Mouse (Mus musculus) embryonic stem cell, embryonic (primary cell): ENCODE results near the gene Nudt13.
"Not testable (repeated sequence)": the region's sequence is repeated elsewhere in the genome, so short reads cannot be mapped to it uniquely, and the experiment has no call there.

Experiments
- CTCF ChIA-PET, 4 experiments: fragments of 300-600 bp in 2 of 4; fragments of 350-600 bp in 2 of 4; sonication (Branson Sonifier 250); formaldehyde crosslinking; loops; one replicate each; lab custom pipeline; 2022; ENCODE audit warnings: inconsistent platforms in 2 of 4; lab: Charles Lee
- POLR2A ChIA-PET, 4 experiments: fragments of 300-600 bp in 2 of 4; fragments of 350-600 bp in 2 of 4; sonication (Branson Sonifier 250); formaldehyde crosslinking; loops; one replicate each; lab custom pipeline; 2022; ENCODE audit warnings: antibody characterized with exemption in 4 of 4, inconsistent platforms in 1 of 4; lab: Charles Lee

Nudt13 gene

GRCm38 (mm10) chr14:20305085-20305484 lies 10.6 kb downstream of the Nudt13 start:
- CTCF ChIA-PET = not testable (repeated sequence)
- POLR2A ChIA-PET = interaction anchor here in 2 of 4 experiments (0.6 to 0.7 kb wide), 4 partner anchors 32 to 447 kb away, joined by 3 to 4 read pairs (median 3); no protein-coding TSS in a partner anchor

- ChIA-PET CTCF (interaction anchor here in 2 of 4 experiments (1.5 to 2.8 kb wide), 2 partner anchors 13 kb away, joined by 4 to 9 read pairs; no protein-coding TSS in a partner anchor), POLR2A (interaction anchor here in 1 of 4 experiments (1.1 to 1.4 kb wide), 2 partner anchors 9 to 23 kb away, joined by 4 read pairs; no protein-coding TSS in a partner anchor)
These were observed 20.6 kb downstream of the Nudt13 start for GRCm38 (mm10) chr14:20315137-20315536.

GRCm38 (mm10) chr14:20319420-20319819 lies 24.9 kb downstream of the Nudt13 start:
- ChIA-PET CTCF (interaction anchor here (0.7 to 2.1 kb wide), 9 partner anchors 9 to 286 kb away, joined by 3 to 19 read pairs (median 4); no protein-coding TSS in a partner anchor), POLR2A (interaction anchor here in 2 of 4 experiments (0.5 to 1.6 kb wide), 6 partner anchors 9 to 205 kb away, joined by 3 to 9 read pairs (median 3); no protein-coding TSS in a partner anchor)

GRCm38 (mm10) chr14:20324196-20324595 lies 29.7 kb downstream of the Nudt13 start:
- CTCF ChIA-PET = interaction anchor here in 1 of 4 experiments (0.6 kb wide), 1 partner anchor 12 kb away, joined by 3 read pairs; no protein-coding TSS in a partner anchor
- POLR2A ChIA-PET = interaction anchor here in 1 of 4 experiments (1.2 to 1.9 kb wide), 2 partner anchors 10 to 23 kb away, joined by 4 read pairs; no protein-coding TSS in a partner anchor

DNA sequence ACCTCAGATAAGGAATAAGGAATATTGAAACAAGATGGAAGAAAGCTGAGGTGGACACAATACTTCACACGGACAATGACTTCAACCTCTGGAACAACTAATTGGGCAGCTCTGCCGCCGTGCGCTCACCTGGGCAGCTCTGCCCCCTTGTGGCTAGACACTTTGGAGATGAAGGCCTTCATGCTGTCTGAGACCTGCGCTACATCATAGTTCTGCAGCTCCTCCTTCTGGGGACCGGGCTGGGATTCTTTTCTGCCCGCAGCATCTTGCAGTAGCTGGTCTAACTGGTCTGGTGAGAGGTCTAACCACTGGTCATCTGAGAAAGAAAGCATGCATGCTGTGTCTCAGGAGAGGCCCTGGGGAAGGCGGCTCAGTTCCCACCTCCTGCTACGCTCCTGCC lies 34.0 kb downstream of the Nudt13 start:
- CTCF ChIA-PET = interaction anchor here (0.5 to 2.7 kb wide), 34 partner anchors 8 to 533 kb away, joined by 3 to 24 read pairs (median 4); partner anchors contain the start of genes Cfap70 (in 1 of the 4), Ecd (in 1 of the 4), Fam149b (in 1 of the 4) and Sec24c (in 1 of the 4)
- POLR2A ChIA-PET = interaction anchor here in 3 of 4 experiments (0.6 to 6.3 kb wide), 16 partner anchors 10 to 251 kb away, joined by 3 to 46 read pairs (median 4); partner anchors contain the start of genes Ecd (in 1 of the 3) and Mrps16 (in 1 of the 3)

GRCm38 (mm10) chr14:20331316-20331715 lies 36.8 kb downstream of the Nudt13 start:
- POLR2A ChIA-PET = interaction anchor here in 3 of 4 experiments (0.5 to 6.3 kb wide), 4 partner anchors 8 to 17 kb away, joined by 3 to 46 read pairs (median 6); no protein-coding TSS in a partner anchor
- CTCF ChIA-PET = interaction anchor here in 2 of 4 experiments (0.5 to 1.0 kb wide), 2 partner anchors 9 to 639 kb away, joined by 3 to 4 read pairs; no protein-coding TSS in a partner anchor

DNA sequence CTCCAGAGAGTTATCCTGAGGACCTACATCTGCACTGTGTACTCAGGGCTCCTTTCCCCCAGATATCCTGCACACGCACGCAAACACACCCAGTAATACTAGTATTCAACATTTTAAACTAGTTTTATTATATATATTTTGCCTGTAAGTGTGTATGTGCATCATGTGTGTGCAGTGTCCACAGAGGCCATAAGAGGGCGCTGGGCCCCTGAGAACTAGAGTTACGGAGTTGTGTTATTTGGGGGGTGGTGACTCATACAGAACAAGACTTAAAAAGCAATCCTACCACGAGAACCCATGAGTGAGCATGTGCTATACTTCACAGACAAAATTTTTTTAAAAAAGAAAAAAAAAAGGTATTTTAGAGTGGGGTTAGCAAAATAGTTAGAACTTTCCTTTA lies 44.9 kb downstream of the Nudt13 start:
- ChIA-PET CTCF (interaction anchor here in 3 of 4 experiments (0.9 to 2.3 kb wide), 12 partner anchors 9 to 322 kb away, joined by 3 to 12 read pairs (median 6); partner anchors contain the start of genes Ecd (in 1 of the 3), Fam149b (in 1 of the 3) and Nudt13 (in 1 of the 3)), POLR2A (interaction anchor here in 2 of 4 experiments (0.7 to 4.9 kb wide), 12 partner anchors 9 to 212 kb away, joined by 3 to 46 read pairs (median 6); partner anchors contain the start of genes Ecd (in 2 of the 2), Fam149b (in 2 of the 2) and Anxa7 (in 1 of the 2))

DNA sequence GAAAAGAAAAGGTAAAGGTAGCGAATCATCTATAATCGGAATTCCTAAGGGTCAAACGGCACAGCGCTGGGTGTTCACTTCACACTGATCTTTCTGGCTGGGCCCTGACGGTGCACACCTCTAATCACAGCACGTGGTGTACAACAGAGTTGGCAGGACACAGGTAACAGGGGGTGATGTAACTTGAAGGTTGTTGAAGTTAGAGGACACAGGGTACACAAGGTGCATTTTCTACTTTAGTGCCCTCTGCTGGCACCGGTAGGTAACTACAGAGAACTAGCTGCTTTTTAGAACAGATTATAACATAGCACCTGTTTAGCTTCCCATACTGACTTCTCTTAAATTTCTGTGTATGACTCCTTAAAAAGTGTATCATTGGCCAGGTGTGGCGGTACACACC lies 45.7 kb downstream of the Nudt13 start:
- POLR2A ChIA-PET = interaction anchor here in 3 of 4 experiments (0.6 to 4.9 kb wide), 30 partner anchors 8 to 589 kb away, joined by 3 to 46 read pairs (median 4); partner anchors contain the start of genes Ecd (in 2 of the 3), Fam149b (in 2 of the 3), Anxa7 (in 1 of the 3) and Cfap70 (in 1 of the 3)
- CTCF ChIA-PET = interaction anchor here (0.5 to 2.3 kb wide), 39 partner anchors 8 to 673 kb away, joined by 3 to 12 read pairs (median 4); partner anchors contain the start of genes Anxa7 (in 1 of the 4), Dnajc9 (in 1 of the 4), Ecd (in 1 of the 4) and Fam149b (in 1 of the 4)

GRCm38 (mm10) chr14:20340866-20341265 lies 46.4 kb downstream of the Nudt13 start:
- CTCF ChIA-PET = interaction anchor here in 3 of 4 experiments (0.5 to 2.3 kb wide), 30 partner anchors 8 to 567 kb away, joined by 3 to 12 read pairs (median 4); partner anchors contain the start of genes Anxa7 (in 1 of the 3), Ecd (in 1 of the 3), Fam149b (in 1 of the 3) and Nudt13 (in 1 of the 3)
- POLR2A ChIA-PET = interaction anchor here in 3 of 4 experiments (0.6 to 4.9 kb wide), 25 partner anchors 7 to 588 kb away, joined by 3 to 46 read pairs (median 5); partner anchors contain the start of genes Ecd (in 2 of the 3), Fam149b (in 2 of the 3), Anxa7 (in 1 of the 3) and Cfap70 (in 1 of the 3)

DNA sequence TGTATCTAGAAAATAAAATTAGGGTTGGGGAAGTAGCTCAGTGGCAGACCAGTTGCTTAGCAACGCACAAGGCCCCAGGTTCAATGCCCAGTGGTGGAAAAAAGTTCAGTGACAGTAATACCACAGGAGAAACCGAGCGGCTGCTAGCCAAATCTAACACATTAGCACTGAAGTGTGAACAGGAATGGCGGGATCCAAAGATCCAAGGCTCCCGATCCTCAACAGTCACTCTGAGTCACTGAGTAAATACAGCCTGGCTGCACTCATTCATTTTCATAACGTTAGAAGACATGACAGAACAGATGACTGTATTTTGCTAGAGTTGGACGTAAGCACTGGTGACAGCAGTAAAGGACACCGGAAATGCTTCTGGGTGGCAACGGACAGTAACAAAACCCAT lies 51.4 kb downstream of the Nudt13 start:
- ChIA-PET CTCF (no interaction called here), POLR2A (interaction anchor here in 2 of 4 experiments (1.0 to 2.5 kb wide), 8 partner anchors 9 to 328 kb away, joined by 3 to 6 read pairs (median 3); partner anchors contain the start of genes Ppp3cb (in 1 of the 2) and Sec24c (in 1 of the 2))

GRCm38 (mm10) chr14:20347441-20347990 lies 53.0 kb downstream of the Nudt13 start:
- ChIA-PET POLR2A (interaction anchor here in 3 of 4 experiments (0.7 to 4.7 kb wide), 44 partner anchors 7 to 597 kb away, joined by 3 to 40 read pairs (median 4); partner anchors contain the start of genes Dnajc9 (in 2 of the 3), Mrps16 (in 2 of the 3), Anxa7 (in 1 of the 3) and Nid2 (in 1 of the 3)), CTCF (interaction anchor here in 2 of 4 experiments (1.0 to 2.1 kb wide), 4 partner anchors 8 to 40 kb away, joined by 3 to 11 read pairs (median 8); no protein-coding TSS in a partner anchor)

DNA sequence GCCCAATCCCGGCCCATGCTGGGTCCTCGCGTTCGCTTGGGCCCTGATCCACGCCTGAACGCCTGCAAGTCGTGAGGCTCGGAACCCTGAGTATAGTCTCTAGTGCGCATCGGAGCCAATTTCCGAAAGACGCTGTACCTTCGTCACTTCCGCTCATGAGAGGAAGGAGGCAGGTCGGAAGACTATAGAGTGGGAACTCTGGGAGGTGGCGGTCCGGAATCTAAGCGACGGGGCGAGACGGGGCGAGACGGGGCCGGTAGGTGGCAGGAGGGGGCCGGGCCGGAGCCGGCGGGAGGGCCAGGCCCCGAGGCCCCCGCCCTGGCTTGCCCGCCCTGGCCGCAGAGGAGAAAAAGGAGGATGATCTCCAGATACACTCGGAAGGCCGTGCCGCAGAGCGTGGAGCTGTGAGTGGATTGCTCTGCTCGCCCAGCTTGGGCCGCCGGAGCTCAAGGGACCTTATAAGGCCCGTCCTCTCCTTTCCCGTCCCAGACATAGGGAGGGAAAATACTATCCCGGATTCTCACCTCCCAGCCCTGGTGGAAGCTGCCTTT lies 53.6 kb downstream of the Nudt13 start, which contains the start of the genes Ecd and Fam149b:
Ecd (minus strand) TSS at position 131 of the 551 bp plus-strand sequence.
Fam149b (plus strand) TSS at position 172 of the 551 bp plus-strand sequence.
- POLR2A ChIA-PET = interaction anchor here in 3 of 4 experiments (0.7 to 4.7 kb wide), 57 partner anchors 8 to 597 kb away, joined by 3 to 40 read pairs (median 4); partner anchors contain the start of genes Dnajc9 (in 2 of the 3), Mrps16 (in 2 of the 3), Anxa7 (in 1 of the 3) and Cfap70 (in 1 of the 3)

DNA sequence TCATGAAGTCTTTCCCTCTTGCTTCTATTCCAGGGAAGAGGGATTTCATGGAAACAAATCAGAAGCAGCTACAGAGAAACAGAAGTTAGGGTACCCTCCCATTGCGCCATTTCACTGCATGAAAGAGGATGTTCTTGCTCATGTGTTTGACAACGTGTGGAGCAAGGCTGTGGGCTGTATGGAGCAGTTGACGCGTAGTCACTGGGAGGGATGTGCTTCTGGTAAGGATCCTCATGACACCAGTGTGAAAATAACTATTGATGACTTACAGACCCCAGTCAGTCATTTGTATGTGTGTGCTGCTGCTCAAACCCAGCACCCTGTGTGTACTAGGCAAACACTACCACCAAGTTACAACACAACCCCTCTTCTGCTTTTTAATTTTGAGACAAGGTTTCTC lies 68.7 kb downstream of the Nudt13 start:
- ChIA-PET CTCF (no interaction called here), POLR2A (interaction anchor here in 2 of 4 experiments (0.6 to 1.1 kb wide), 3 partner anchors 25 to 1039 kb away, joined by 3 to 4 read pairs (median 3); partner anchors contain the start of gene Dnajc9 (in 1 of the 2))

More for the DNA sequence above, 53.6 kb downstream of the Nudt13 start, which contains the start of the genes Ecd and Fam149b:
- CTCF ChIA-PET = interaction anchor here (0.6 to 2.1 kb wide), 10 partner anchors 8 to 701 kb away, joined by 3 to 11 read pairs (median 3); no protein-coding TSS in a partner anchor
